Mouse (Mus musculus) C2C12 (cell line): Measurements from ENCODE around the gene Hoxb5.

Experiments used
- CEBPB ChIP-seq: IDR thresholded peaks from one replicate; pipeline ENCODE4 v1.6.1; 2011; ENCODE audit warnings: low read depth, mild to moderate bottlenecking, control low read depth, moderate library complexity
- CTCF ChIP-seq: IDR thresholded peaks from one replicate; pipeline ENCODE4 v1.5.1; 2011; ENCODE audit not compliant: control insufficient read depth, insufficient read depth, insufficient read length
- MAX ChIP-seq: IDR thresholded peaks from one replicate; pipeline ENCODE4 v1.6.1; 2011; ENCODE audit warnings: mild to moderate bottlenecking, control low read depth
- MYOD1 ChIP-seq: IDR thresholded peaks from one replicate; pipeline ENCODE4 v1.6.1; 2011; ENCODE audit warnings: low read depth; ENCODE audit not compliant: control insufficient read depth, insufficient read length
- MYOG ChIP-seq: IDR thresholded peaks from one replicate; pipeline ENCODE4 v1.6.1; 2011; ENCODE audit not compliant: control insufficient read depth, insufficient read length; ENCODE audit errors: extremely low read depth
- USF1 ChIP-seq: IDR thresholded peaks from one replicate; pipeline ENCODE4 v1.6.1; 2011; ENCODE audit warnings: low read depth, mild to moderate bottlenecking, control low read depth, moderate library complexity

DNA sequence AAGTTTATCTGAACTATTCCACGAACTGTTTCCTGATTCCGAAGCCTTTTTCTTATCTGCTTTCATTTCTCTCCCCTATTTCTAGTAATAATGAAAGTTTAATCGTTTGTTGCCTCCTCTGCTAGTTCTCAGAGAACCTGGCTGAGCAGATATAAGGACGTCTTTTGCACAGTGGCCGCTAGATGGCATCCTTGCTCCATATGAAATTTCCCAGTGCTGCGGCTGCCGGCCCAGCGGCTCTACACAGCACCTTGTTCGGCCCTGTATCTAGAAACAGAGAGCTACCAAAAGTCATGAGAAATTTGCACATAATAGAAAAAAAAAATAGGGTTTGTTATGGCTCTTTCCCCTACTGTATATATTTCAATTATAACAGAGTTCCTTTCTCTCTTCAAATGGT is 24.4 kb upstream of the Hoxb5 start:
- TF ChIP-seq CTCF (peak; percentile 19), MYOG (no peak), MYOD1 (no peak), CEBPB (no peak), MAX (no peak), USF1 (no peak)
